Mouse (Mus musculus): Measurements from ENCODE around the gene Sesn3.

Gene Sesn3

DNA sequence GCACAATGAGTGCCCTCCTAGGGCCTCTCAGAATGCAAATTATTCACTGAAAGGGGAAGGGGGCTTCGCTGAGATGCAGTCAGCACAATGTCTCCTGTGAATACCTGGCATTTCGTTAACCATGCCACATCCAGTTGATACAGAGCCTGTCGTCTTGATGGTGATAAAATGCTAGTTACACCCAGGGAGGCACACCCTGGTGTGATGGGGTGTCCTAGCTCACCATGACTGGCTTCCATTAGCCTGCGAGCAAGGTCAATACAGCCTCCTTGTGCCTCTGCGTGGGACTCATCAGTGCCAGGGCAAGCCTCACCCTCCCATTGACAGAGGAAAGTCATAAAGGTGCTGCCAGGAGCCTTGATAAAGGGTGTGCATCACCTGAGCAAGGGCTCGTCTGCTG is 80.0 kb downstream of the Sesn3 start:
- DNase-seq (ENCODE audit: low read depth), result no peak

DNA sequence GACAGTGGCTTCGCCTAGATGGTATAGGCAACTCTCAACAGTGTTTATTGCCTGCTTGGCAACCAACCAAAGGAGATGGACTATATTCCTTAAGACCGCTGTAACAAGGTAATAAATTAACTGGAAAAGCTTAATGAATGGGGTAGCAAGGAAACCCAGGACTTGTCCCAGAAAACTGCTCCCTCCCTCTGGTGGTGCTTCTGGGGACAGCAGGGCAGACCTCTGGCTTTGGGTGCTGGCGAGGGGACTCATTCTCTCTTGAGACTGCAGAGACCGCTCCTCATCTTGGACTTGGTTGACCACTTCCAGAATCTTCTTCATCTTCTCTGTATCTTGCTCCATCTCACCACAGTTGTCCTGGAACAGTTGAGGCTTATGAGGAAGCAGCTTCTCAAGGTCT is 82.2 kb downstream of the Sesn3 start:
- DNase-seq (ENCODE audit: low read depth), result no peak

DNA sequence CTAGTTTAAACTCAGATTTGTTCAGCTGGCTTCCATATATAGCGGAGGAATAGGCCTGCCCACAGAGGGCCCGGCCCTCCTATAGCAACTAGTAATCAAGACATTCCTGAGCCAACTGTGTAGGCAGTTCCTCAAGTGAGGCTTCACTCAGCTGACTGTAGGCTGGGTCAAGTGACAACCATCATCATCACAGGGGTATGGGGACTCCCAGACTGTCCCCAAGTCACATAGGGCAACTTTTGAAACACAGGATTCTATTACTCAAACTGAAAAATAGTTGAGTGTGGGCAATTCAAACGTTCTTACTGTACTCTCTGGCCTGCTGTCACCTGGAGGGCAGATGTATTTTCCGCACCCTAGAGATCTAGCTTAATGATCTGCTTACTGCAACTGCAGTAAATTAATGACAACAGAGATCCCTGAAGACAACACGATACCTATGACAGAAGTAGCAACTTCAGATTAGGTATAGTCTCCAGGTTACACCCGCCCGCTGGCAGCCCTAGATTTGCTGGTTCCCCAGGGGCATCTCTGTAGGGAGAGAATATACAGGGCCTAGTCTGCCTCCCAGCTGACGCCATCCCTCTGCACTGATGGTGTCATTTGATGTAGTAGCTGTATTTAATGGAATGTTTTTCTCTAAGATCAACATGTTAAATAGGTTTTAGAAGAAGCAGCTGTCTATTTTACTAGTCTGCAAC is 87.4 kb downstream of the Sesn3 start:
- no peak for DNase-seq (ENCODE audit: low read depth)

GRCm38 (mm10) chr9:14363540-14363939 is 88.7 kb downstream of the Sesn3 start:
- no peak for DNase-seq (ENCODE audit: low read depth)

- DNase-seq (ENCODE audit: low read depth), result no peak
These were observed 89.9 kb downstream of the Sesn3 start for GRCm38 (mm10) chr9:14364719-14365118.

- peak; percentile 58 for DNase-seq (ENCODE audit: low read depth)
These were observed 90.7 kb downstream of the Sesn3 start for GRCm38 (mm10) chr9:14365481-14366125.

GRCm38 (mm10) chr9:14367850-14368249 is 93.0 kb downstream of the Sesn3 start:
- peak; percentile 54 for DNase-seq (ENCODE audit: low read depth)

DNA sequence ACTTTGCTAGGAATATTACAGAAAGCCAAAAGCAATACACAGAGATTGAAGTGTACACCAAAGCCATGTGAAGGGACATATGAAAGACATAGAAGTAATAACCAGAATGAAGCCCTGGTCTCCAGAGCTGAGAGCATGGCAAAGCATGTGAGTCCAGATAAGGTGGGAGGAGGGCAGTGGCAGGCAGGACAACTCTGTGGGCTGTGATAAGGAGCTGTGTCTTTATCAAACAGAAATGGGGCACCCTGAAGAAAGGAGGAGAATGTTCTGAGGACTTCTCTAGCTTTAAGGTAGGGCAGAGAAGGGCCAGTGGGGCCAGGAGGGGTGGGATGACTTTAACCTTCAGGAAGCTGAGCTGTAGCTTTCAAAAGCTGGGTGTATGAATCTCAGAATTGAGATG is 94.4 kb downstream of the Sesn3 start:
- no peak for DNase-seq (ENCODE audit: low read depth)

DNA sequence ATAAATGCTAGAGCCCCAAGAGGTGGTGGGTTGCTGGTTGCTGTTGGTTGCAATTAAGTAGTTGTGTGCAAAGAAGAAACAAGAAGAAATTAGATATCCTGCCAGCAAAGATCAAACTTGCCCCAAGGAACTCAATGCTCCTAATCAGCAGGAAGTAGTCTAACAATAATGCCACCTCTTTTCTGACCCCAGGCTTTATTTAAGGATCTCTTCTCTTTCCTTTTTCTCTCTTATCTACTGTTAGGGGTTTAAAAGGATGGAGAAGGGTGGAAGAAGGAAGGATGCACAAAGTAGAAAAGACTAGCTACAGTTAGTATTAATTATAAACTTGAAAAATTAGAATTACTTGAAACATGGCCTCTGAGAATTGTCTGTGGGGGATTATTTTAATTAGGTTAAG is 97.6 kb downstream of the Sesn3 start:
- no peak for DNase-seq (ENCODE audit: low read depth)

- DNase-seq (ENCODE audit: low read depth), result peak; percentile 51
These were observed 101.3 kb downstream of the Sesn3 start for GRCm38 (mm10) chr9:14376149-14376548.

DNA sequence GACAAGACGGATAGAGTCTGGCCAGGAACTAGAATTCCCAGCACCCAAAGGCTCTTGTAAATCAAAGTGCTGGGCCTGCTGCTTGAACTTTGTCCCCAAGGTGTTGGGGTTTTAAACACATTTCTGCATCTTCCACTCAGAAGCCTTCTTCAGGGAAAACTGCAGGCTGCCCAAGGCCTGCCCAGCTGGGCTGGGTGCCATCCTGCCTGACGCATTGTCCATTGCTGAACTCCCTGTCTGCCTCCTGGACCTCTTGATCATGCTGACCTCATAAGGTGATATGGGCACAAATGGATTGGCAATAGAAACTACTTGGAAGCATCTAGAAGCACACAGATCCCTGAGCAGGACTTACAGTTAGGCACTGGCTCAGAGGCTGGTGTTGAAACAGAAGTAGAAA is 103.3 kb downstream of the Sesn3 start:
- no peak for DNase-seq (ENCODE audit: low read depth)

- peak; percentile 23 for DNase-seq (ENCODE audit: low read depth)
These were observed 105.0 kb downstream of the Sesn3 start for GRCm38 (mm10) chr9:14379769-14380385.

GRCm38 (mm10) chr9:14380386-14381285 is 105.8 kb downstream of the Sesn3 start:
- DNase-seq (ENCODE audit: low read depth), result peak; percentile 87

DNA sequence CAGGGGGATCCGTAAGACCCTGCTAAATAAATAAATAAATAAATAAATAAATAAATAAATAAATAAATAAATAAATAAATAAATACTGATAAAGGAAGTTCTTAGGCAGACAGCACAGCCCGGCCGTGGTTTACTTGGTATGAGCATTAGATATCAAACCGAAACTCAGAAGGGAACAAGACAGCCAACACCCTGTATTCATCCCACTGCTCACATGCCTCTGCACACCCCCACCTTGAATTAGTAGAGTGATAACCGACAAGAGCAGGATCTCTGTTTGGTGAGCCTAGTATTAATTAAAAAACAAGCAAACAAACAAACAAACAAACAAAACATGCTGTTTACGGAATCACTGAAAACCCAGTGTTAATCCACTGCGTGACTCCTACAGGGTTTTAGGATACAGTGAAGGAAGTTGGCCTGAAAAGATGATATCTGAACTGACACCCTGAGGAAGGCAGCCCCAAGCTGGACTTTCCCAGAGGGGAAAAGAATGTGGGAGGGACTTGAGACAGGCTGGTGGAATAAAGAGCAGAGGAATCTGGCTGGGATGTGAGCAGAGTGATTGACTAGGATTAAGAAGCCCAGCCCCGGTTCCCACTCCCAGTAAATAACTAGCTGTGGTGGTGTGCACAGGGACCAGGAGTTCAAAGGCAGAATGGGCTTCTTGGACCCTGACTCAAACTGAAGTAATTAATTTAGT is 106.6 kb downstream of the Sesn3 start, which contains the start of gene Endod1:
Gene Endod1, minus strand, starts transcription at position 155 of the 703 bp plus-strand sequence.
- peak; percentile 42 for DNase-seq (ENCODE audit: low read depth)

GRCm38 (mm10) chr9:14382256-14382791 is 107.5 kb downstream of the Sesn3 start:
- DNase-seq (ENCODE audit: low read depth), result no peak
